Mouse (Mus musculus) frontal cortex, adult 2 months (tissue): ENCODE measurements around the gene Stx7. TPM values are rescaled to one million over a fixed set of nuclear protein-coding genes. Genes with fewer than 3 reads are reported as not detected.
"Not testable (repeated sequence)": the region's sequence is repeated elsewhere in the genome, so short reads cannot be mapped to it uniquely, and the experiment has no call there.

Experiments
- DNase-seq, 2 experiments: peaks; one replicate each; pipeline ENCODE4 v3.0.0; 2022; ENCODE audit warnings: low spot score in 1 of 2; ENCODE audit errors: extremely low spot score in 1 of 2
- polyA plus RNA-seq: library from polyadenylated mRNA; depleted of rRNA; stranded (reverse); fragments of >200 nt; gene quantifications from 2 replicates; pipeline ENCODE4 v1.2.3, GENCODE M21; 2012; rRNA removed

The Stx7 gene
- polyA plus RNA-seq: 174 and 175 TPM in 2 replicates

DNA sequence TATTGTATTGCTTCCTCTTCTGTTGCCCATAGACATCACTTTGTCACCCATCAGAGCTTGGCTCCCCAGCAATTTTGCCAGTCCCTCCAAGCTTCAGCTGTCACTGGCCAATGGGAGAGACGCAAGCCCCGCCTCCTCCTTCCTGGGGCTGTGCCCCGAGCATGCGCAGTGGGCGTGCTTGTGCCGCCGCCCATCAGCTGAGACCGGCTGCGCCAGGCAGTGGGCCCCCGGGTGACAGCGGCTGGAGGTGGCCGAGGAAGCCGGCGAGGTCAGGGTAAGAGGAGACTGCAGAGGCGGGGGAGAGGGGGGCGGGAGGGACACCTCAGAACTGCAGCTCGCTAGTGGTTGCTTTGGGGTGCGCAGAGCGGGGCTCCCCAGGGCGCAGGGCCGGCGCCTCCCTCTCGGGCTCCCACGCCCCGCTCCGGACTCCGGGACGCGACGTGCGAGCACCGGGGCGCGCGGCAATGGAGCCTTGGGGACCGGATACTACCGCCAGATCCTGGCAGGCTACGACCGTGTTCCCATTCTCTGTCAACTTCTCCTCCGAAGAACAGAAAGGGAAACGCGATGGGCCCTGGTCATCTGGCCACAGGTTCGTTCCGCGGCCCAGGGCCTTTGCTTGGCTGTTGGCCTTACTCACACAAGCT is at the start of gene Stx7:
Gene Stx7, plus strand, starts transcription at position 168 of the 647 bp plus-strand sequence.
- DNase-seq: peak; percentile 83 to 94

DNA sequence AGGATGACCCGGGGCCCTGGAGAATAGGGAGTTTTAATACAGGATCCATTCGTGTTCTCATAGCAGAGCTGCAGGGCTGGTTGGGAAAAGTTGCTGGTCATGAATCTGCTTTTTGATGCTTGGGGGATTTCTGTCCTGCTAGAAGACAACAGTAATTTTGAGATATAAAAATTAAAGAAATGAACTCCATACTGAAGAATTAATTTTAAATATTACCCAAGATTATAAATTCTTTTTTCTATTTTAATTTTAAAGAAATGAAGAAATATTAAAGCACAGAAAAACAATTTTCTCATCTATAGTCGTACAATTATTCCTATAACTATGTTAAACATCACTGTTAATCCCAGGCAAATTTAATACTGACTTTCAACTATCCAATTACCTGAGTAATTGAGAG is 47.3 kb upstream of the Stx7 start, which contains the start of gene Taar8c:
Gene Taar8c, minus strand, starts transcription at position 101 of the 400 bp plus-strand sequence.
- not testable (repeated sequence) for DNase-seq

DNA sequence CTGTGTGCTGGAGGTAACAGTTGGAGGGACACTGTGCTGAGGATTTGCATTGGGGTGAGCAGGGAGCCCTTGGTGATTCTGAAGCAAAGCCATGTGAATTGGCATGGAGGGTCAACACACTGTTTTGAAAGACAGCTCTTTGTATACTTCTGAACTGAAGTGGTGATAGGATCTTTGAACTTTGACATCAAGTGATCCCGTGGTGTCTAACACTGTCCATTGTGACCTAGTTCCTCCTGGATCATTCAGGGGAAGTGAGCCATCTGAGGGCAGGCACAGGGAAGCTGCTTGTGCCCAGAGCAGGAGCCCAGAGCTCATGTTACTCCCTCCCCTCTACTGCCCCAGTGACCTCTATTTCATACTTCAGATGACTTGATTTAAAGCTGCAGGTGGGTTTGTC is 45.8 kb upstream of the Stx7 start:
- not testable (repeated sequence) for DNase-seq

GRCm38 (mm10) chr10:24107747-24108146 is 41.4 kb upstream of the Stx7 start:
- no peak for DNase-seq

DNA sequence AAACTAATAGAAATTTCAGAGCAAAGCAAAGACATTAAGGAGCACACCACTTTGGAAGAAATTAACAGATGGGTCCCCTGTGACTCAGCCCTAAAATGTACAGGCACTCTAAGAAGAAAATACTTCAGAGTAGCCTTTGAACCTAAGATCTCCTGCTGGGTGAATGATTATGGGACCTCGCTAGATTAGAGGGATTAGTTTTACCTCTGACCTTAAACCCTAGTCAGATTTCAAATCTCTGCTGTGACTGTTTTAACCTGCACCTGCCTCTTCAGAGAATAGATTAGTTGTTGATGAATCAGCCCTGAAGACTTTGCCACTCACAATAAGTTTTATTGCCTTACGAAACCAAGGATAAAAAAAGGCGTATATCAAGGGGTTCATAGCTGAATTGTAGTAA is 40.9 kb upstream of the Stx7 start:
- DNase-seq: no peak

DNA sequence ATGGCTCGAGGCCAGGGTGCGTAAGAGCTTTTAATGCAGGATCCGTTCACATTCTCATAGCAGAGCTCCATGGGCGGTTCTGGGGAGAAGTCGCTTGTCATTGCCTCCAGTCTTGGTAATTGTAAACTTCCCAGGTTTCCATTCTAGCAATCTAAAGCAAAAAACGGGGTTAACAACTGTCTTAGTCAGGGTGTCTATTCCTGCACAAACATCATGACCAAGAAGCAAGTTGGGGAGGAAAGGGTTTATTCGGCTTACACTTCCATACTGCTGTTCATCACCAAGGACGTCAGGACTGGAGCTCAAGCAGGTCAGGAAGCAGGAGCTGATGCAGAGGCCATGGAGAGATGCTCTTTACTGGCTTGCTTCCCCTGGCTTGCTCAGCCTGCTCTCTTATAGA is 39.7 kb upstream of the Stx7 start, which contains the start of gene Taar9:
Gene Taar9, minus strand, starts transcription at position 101 of the 400 bp plus-strand sequence.
- DNase-seq: not testable (repeated sequence)

- peak in 1 of 2 experiments; percentile 58 for DNase-seq
Measured at GRCm38 (mm10) chr10:24111116-24111778, 37.9 kb upstream of the Stx7 start.

DNA sequence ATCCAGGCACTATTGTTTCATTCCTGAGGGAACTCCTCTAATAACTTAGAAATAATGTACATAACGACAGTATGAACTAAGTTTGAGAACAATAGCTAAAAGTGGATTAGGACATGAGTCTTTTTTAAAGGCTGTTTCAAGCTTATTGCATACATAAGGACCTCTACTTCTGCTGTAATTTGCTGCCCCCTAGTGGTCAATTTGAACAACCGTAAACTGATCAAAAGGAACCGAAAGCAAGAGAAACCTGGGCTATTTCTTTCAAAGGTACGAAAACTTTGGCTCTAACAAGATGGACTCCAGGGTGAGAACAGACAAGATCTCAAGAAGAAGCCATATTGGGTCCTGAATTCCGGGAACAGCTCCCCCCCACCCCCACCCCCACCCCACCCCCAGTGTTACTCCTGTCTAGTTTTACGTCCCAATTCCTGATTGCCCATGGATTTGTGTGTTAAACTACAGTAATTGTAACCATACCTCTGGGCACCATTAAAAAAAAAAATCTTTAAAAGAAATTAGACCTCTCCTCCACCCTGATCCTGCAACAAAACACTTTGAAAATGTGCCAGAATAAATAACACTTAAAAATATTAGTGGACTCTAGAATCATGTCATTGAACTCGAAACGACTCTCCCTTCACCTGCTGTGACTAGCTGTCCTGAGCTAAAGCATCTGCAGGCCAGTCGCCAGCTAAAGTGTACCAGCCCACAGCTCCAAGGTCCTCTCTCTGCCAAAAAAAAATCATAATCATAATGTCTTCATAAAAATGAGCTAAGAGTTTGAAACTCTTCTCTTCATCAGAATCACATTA is 17.4 kb upstream of the Stx7 start:
- peak; percentile 28 to 89 for DNase-seq

GRCm38 (mm10) chr10:24132273-24132672 is 16.8 kb upstream of the Stx7 start:
- DNase-seq: no peak

DNA sequence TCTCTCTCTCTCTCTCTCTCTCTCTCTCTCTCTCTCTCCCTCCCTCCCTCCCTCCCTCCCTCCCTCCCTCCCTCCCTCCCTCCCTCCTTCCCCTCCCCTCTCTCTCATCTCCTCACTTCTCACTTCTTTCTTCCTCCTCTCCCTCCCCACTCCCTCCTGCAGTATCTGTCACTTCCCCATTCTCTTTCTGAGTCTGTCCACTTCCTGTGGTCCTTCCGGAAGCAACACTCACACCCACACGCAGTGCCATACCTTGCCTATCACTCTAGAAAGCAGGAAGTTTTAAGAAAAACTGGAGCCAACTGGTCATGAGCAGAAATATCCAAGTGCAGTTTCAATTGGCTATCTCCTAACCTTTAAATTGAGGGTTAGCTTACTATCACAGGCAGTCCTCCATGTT is 16.0 kb upstream of the Stx7 start:
- no peak for DNase-seq

GRCm38 (mm10) chr10:24134071-24134645 is 14.9 kb upstream of the Stx7 start:
- DNase-seq: no peak

DNA sequence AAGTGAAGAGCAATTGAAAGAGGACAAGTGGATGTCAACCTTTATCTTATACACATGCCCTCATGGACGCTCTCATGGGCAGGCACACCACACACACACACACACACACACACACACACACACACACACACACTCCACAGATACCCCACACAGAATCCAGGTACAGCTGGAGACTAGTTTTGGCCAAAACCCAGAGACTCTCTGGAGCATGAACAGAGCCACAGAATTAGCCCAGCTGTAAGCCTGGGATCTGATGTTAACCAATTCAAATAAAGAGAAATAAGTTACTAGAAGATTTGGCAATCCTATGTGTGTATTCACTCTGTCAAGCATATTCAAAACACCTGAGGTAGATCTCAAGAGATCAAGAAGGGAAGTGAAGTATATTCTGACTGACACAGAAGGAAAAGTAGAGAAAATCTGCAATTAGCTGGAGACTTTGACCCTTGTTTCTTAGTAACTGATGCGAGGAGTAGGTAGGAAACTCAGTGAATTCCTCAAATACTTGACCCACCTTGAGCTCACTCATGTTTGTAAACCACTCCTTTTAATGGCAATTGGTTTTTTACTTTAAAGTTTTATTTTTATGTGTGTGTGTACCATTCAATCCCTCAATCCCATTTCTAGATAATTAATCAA is 10.4 kb upstream of the Stx7 start:
- no peak for DNase-seq

GRCm38 (mm10) chr10:24142735-24143134 is 6.4 kb upstream of the Stx7 start:
- no peak for DNase-seq

- no peak for DNase-seq
Measured at GRCm38 (mm10) chr10:24150086-24150485, 984 bp downstream of the Stx7 start.

DNA sequence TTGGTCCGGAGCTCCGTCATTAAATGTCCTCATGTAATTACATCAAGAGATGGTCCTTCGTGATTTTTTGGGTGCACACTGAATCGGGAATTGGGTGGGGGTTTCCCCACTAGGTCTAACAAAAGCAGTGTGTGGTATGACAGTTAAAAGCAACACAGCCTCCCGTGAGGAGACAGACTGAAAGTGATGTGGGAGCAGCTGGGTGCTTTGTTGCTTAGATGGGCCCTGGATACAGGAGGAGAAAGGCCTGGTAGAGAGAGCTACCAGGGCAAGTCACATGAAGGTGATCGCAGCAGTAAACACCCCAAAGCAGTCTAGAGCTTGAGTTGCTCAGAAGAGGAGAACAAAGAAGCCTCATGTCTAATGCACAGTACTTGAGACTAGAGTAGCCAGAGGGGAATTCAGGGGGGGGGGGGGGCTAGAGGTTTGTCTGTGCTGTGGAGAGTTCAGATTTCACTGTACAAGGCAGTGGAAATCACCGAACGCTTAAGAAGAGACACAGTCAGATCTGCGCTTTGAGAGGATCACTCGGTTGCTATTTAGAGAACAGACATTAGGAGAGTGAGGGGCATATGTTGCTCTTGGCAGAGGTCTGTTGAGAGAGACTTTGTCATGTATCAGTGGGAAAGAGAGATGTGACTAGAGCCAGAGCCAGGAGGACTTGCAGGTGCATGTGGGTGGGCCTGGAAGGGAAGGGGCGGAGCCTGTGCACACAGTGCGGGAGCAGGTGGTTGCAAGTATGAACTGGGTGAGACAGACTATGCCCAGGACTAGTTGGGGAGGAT is 9.6 kb downstream of the Stx7 start:
- DNase-seq: no peak

DNA sequence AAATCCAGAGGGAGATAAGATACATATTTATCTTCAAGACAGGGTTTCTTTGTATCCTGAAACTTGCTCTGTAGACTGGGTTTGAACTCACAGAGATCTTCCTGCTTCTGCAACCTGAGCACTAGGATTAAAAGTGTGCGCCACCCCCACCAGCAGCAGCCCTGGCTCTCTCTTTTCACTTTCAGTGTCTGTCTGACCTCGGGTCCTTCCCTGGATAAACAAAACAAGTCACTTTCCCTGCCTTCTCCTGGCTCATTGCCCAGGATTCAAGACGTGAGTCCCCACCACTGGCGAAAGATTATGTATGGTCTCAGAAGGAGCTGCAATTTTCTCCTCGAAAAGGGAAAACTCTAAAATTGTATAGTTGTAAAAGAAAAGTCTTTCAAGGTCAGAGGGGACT is 10.5 kb downstream of the Stx7 start:
- DNase-seq: no peak

GRCm38 (mm10) chr10:24160349-24160748 is 11.2 kb downstream of the Stx7 start:
- no peak for DNase-seq

- no peak for DNase-seq
Measured at GRCm38 (mm10) chr10:24164137-24164908, 15.2 kb downstream of the Stx7 start.

DNA sequence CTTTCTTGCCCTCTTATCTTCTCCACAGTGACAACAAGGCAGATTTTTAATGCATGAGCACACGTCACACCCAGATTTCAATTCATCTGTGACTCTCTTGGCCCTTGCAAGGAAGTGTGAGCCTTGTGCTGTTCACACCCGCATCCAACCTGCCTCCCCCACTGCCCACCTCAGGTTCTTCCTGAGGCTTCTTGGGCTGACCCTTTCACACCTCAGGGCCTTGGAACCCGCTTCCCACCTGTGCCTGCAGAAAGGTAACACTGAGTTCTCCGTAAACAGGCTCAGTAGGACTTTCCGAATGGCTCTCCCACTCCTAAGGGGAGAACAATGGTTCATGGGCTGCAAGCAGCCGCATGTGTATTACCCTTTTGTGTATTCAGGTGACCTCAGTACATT is 15.8 kb downstream of the Stx7 start:
- no peak for DNase-seq
